Mouse (Mus musculus): ENCODE results near the gene Ncam1. TPM values are rescaled to one million over a fixed set of nuclear protein-coding genes. Genes with fewer than 3 reads are reported as not detected.

Gene Ncam1
- total and polyA plus RNA-seq, 3 experiments = 0.05 to 2.1 TPM; not detected in 1

- H3K36me3 ChIP-seq (replicated peaks) = no peaks in the 10 kb centered on the region
- no peak overlapping the region for H3K4me3 ChIP-seq (ENCODE audit: low read depth, low read length)
- H3K4me1 ChIP-seq (ENCODE audit: insufficient read depth, low read depth, low read length) = no peaks in the 10 kb centered on the region
- DNase-seq (ENCODE audit: low spot score) (no peak), ATAC-seq (ENCODE audit: extremely low read depth, insufficient number of reproducible peaks, low FRiP score, poor library complexity, severe bottlenecking) (no peak)
- no peak for TF ChIP-seq GATA2 (IDR thresholded peaks at IDR 0.05; ENCODE audit: borderline replicate concordance, low read depth, low read length)
- no peak for TF ChIP-seq CTCF (IDR thresholded peaks at IDR 0.05; ENCODE audit: low read depth, low read length)
- TF ChIP-seq GATA1 (IDR thresholded peaks at IDR 0.05; ENCODE audit: borderline replicate concordance, low read length) = no peak
- no peak for TF ChIP-seq POLR2AphosphoS5 (IDR thresholded peaks at IDR 0.05; ENCODE audit: insufficient replicate concordance, low read depth, low read length)
- TF ChIP-seq TAL1 (conservative IDR thresholded peaks at IDR 0.05; ENCODE audit: low read depth, low read length) = no peak
- no peaks in the 10 kb centered on the region for H3K27me3 ChIP-seq (ENCODE audit: insufficient read depth, low read length)
- H3K9me3 ChIP-seq (replicated peaks) = peaks cover 10% of the 10 kb centered on the region
These were observed 166.1 kb downstream of the Ncam1 start for GRCm38 (mm10) chr9:49632591-49632990.

- TF ChIP-seq GATA2 (IDR thresholded peaks at IDR 0.05; ENCODE audit: borderline replicate concordance, low read depth, low read length) = no peak
- no peak for TF ChIP-seq CTCF (IDR thresholded peaks at IDR 0.05; ENCODE audit: low read depth, low read length)
- no peak for TF ChIP-seq GATA1 (IDR thresholded peaks at IDR 0.05; ENCODE audit: borderline replicate concordance, low read length)
- TF ChIP-seq POLR2AphosphoS5 (IDR thresholded peaks at IDR 0.05; ENCODE audit: insufficient replicate concordance, low read depth, low read length) = no peak
- no peak for TF ChIP-seq TAL1 (conservative IDR thresholded peaks at IDR 0.05; ENCODE audit: low read depth, low read length)
- H3K9me3 ChIP-seq (replicated peaks) = peaks cover 7% of the 10 kb centered on the region
- H3K36me3 ChIP-seq (replicated peaks) = no peaks in the 10 kb centered on the region
- ATAC-seq (ENCODE audit: extremely low read depth, insufficient number of reproducible peaks, low FRiP score, poor library complexity, severe bottlenecking) = no peak
- no peak overlapping the region for H3K4me3 ChIP-seq (ENCODE audit: low read depth, low read length)
- no peaks in the 10 kb centered on the region for H3K4me1 ChIP-seq (ENCODE audit: insufficient read depth, low read depth, low read length)
- no peaks in the 10 kb centered on the region for H3K27me3 ChIP-seq (ENCODE audit: insufficient read depth, low read length)
- no peak for DNase-seq (ENCODE audit: low spot score)
These were observed 168.4 kb downstream of the Ncam1 start for GRCm38 (mm10) chr9:49630336-49630735.

- ATAC-seq (ENCODE audit: extremely low read depth, insufficient number of reproducible peaks, low FRiP score, poor library complexity, severe bottlenecking) (no peak), DNase-seq (ENCODE audit: low spot score) (no peak)
- Histone ChIP-seq H3K4me1 (ENCODE audit: insufficient read depth, low read depth, low read length) (no peaks in the 10 kb centered on the region), H3K36me3 (replicated peaks) (no peaks in the 10 kb centered on the region), H3K4me3 (ENCODE audit: low read depth, low read length) (no peak overlapping the region), H3K27me3 (ENCODE audit: insufficient read depth, low read length) (no peaks in the 10 kb centered on the region), H3K9me3 (replicated peaks) (peaks cover 9% of the 10 kb centered on the region; the same call in 1 of the 2 replicates)
- no peak for TF ChIP-seq GATA1 (IDR thresholded peaks at IDR 0.05; ENCODE audit: borderline replicate concordance, low read length)
- TF ChIP-seq TAL1 (conservative IDR thresholded peaks at IDR 0.05; ENCODE audit: low read depth, low read length) = no peak
- no peak for TF ChIP-seq CTCF (IDR thresholded peaks at IDR 0.05; ENCODE audit: low read depth, low read length)
- TF ChIP-seq GATA2 (IDR thresholded peaks at IDR 0.05; ENCODE audit: borderline replicate concordance, low read depth, low read length) = no peak
These were observed 173.8 kb downstream of the Ncam1 start for GRCm38 (mm10) chr9:49624910-49625309.

- no peak for DNase-seq (ENCODE audit: low spot score)
- H3K4me3 ChIP-seq (ENCODE audit: low read depth, low read length) = no peak overlapping the region
- H3K4me1 ChIP-seq (ENCODE audit: insufficient read depth, low read depth, low read length) = no peaks in the 10 kb centered on the region
- H3K36me3 ChIP-seq (replicated peaks) = no peaks in the 10 kb centered on the region
- TF ChIP-seq POLR2AphosphoS5 (IDR thresholded peaks at IDR 0.05; ENCODE audit: insufficient replicate concordance, low read depth, low read length) = no peak
- TF ChIP-seq GATA1 (IDR thresholded peaks at IDR 0.05; ENCODE audit: borderline replicate concordance, low read length) = no peak
- no peak for TF ChIP-seq GATA2 (IDR thresholded peaks at IDR 0.05; ENCODE audit: borderline replicate concordance, low read depth, low read length)
- TF ChIP-seq CTCF (IDR thresholded peaks at IDR 0.05; ENCODE audit: low read depth, low read length) = no peak
- no peak for TF ChIP-seq TAL1 (conservative IDR thresholded peaks at IDR 0.05; ENCODE audit: low read depth, low read length)
- peaks cover 13% of the 10 kb centered on the region for H3K9me3 ChIP-seq (replicated peaks)
- H3K27me3 ChIP-seq (ENCODE audit: insufficient read depth, low read length) = no peaks in the 10 kb centered on the region
- no peak for ATAC-seq (ENCODE audit: extremely low read depth, insufficient number of reproducible peaks, low FRiP score, poor library complexity, severe bottlenecking)
These were observed 174.7 kb downstream of the Ncam1 start for GRCm38 (mm10) chr9:49623934-49624505.

- H3K27me3 ChIP-seq (ENCODE audit: insufficient read depth, low read length) = no peaks in the 10 kb centered on the region
- no peak overlapping the region for H3K4me3 ChIP-seq (ENCODE audit: low read depth, low read length)
- peaks cover 17% of the 10 kb centered on the region for H3K9me3 ChIP-seq (replicated peaks)
- ATAC-seq (ENCODE audit: extremely low read depth, insufficient number of reproducible peaks, low FRiP score, poor library complexity, severe bottlenecking) (no peak), DNase-seq (ENCODE audit: low spot score) (no peak)
- TF ChIP-seq POLR2AphosphoS5 (IDR thresholded peaks at IDR 0.05; ENCODE audit: insufficient replicate concordance, low read depth, low read length) = no peak
- TF ChIP-seq GATA2 (IDR thresholded peaks at IDR 0.05; ENCODE audit: borderline replicate concordance, low read depth, low read length) = no peak
- TF ChIP-seq GATA1 (IDR thresholded peaks at IDR 0.05; ENCODE audit: borderline replicate concordance, low read length) = no peak
- no peak for TF ChIP-seq TAL1 (conservative IDR thresholded peaks at IDR 0.05; ENCODE audit: low read depth, low read length)
- no peak for TF ChIP-seq CTCF (IDR thresholded peaks at IDR 0.05; ENCODE audit: low read depth, low read length)
- no peaks in the 10 kb centered on the region for H3K4me1 ChIP-seq (ENCODE audit: insufficient read depth, low read depth, low read length)
- H3K36me3 ChIP-seq (replicated peaks) = no peaks in the 10 kb centered on the region
These were observed 175.6 kb downstream of the Ncam1 start for GRCm38 (mm10) chr9:49622928-49623676.

GRCm38 (mm10) chr9:49621691-49622090 is 177.0 kb downstream of the Ncam1 start:
- Histone ChIP-seq H3K4me1 (ENCODE audit: insufficient read depth, low read depth, low read length) (no peaks in the 10 kb centered on the region), H3K27me3 (ENCODE audit: insufficient read depth, low read length) (no peaks in the 10 kb centered on the region), H3K9me3 (replicated peaks) (peaks cover 19% of the 10 kb centered on the region), H3K4me3 (ENCODE audit: low read depth, low read length) (no peak overlapping the region), H3K36me3 (replicated peaks) (no peaks in the 10 kb centered on the region)
- ATAC-seq (ENCODE audit: extremely low read depth, insufficient number of reproducible peaks, low FRiP score, poor library complexity, severe bottlenecking) = no peak
- TF ChIP-seq TAL1 (conservative IDR thresholded peaks at IDR 0.05; ENCODE audit: low read depth, low read length) = no peak
- TF ChIP-seq GATA2 (IDR thresholded peaks at IDR 0.05; ENCODE audit: borderline replicate concordance, low read depth, low read length) = no peak
- no peak for TF ChIP-seq CTCF (IDR thresholded peaks at IDR 0.05; ENCODE audit: low read depth, low read length)
- no peak for TF ChIP-seq POLR2AphosphoS5 (IDR thresholded peaks at IDR 0.05; ENCODE audit: insufficient replicate concordance, low read depth, low read length)
- no peak for TF ChIP-seq GATA1 (IDR thresholded peaks at IDR 0.05; ENCODE audit: borderline replicate concordance, low read length)
- DNase-seq (ENCODE audit: low spot score) = no peak
